Comparison of ENCODE assay signal across 19 mouse cellular contexts in genomic region chr4:138967485-138967884, GRCm38 (mm10). TPM values are rescaled to one million over a fixed set of nuclear protein-coding genes. Genes with fewer than 3 reads are reported as not detected.
DNase-seq lines count a peak whose midpoint lies in the region; ATAC-seq and TF ChIP-seq lines count a peak whose summit lies in the region.
"Had no signal": no experiment of that assay in that cellular context is flagged by ENCODE, and none has a peak within 500 bp of the region (broad histone marks: within the 10 kb centered on the region; RNA-seq: fewer than 3 reads in every experiment).

No protein-coding gene starts in this region.

- no peak for TF ChIP-seq CTCF in intestine, postnatal 0 days (IDR thresholded peaks at IDR 0.05; ENCODE audit: low read depth)
- TF ChIP-seq CTCF in stomach, postnatal 0 days (IDR thresholded peaks at IDR 0.05; ENCODE audit: low read depth): no peak

- H3K36me3 ChIP-seq in lung, embryonic 16.5 days (ENCODE audit: control insufficient read depth, insufficient read depth, low read length): no peaks in the 10 kb centered on the region
- no peaks in the 10 kb centered on the region for H3K36me3 ChIP-seq in intestine, postnatal 0 days (ENCODE audit: control insufficient read depth, insufficient read depth)
- no peaks in the 10 kb centered on the region for H3K36me3 ChIP-seq in stomach, postnatal 0 days (ENCODE audit: control insufficient read depth, insufficient read depth, low read length)
- H3K36me3 ChIP-seq in hindbrain, embryonic 11.5 days (ENCODE audit: control insufficient read depth, insufficient read depth, low read length): no peaks in the 10 kb centered on the region
- H3K36me3 ChIP-seq: forebrain, embryonic 12.5 days; heart, embryonic 13.5 days; limb, embryonic 10.5 days; midbrain, embryonic 12.5 days had no signal

- no peak for TF ChIP-seq EP300 in stomach, postnatal 0 days (optimal IDR thresholded peaks at IDR 0.05)

- no peak overlapping the region for H3K9ac ChIP-seq in lung, embryonic 16.5 days (ENCODE audit: low read length)
- H3K9ac ChIP-seq in intestine, postnatal 0 days (ENCODE audit: low read depth, low read length): peak overlapping the region; percentile 59
- peak overlapping the region; percentile 48; the same call in 1 of the 2 replicates for H3K9ac ChIP-seq in stomach, postnatal 0 days (ENCODE audit: low read length)
- no peak overlapping the region for H3K9ac ChIP-seq in hindbrain, embryonic 11.5 days (ENCODE audit: low read depth, low read length)
- H3K9ac ChIP-seq: forebrain, embryonic 12.5 days; heart, embryonic 13.5 days; liver, embryonic 14.5 days; midbrain, embryonic 12.5 days had no signal

- WGBS in lung, embryonic 16.5 days: 81% methylated on average over 15 of the region's 15 CpGs
- WGBS in intestine, postnatal 0 days: 38% methylated on average over 15 of the region's 15 CpGs
- 68% methylated on average over 15 of the region's 15 CpGs for WGBS in stomach, postnatal 0 days
- WGBS in hindbrain, embryonic 11.5 days: 89% methylated on average over 15 of the region's 15 CpGs

- DNase-seq in lung, postnatal 10 days: no peak
- DNase-seq in kidney, postnatal 10 days: peak; percentile 38
- DNase-seq in stomach, postnatal 0 days (ENCODE audit: low spot score): no peak
- DNase-seq in cerebellum, adult 9-11 months: no peak
- no peak for DNase-seq in hindbrain, embryonic 11.5 days (ENCODE audit: low spot score)
- DNase-seq: cerebellum, postnatal 14 days; embryo, embryonic 11 days; heart, postnatal 4 days; thymus, postnatal 14 days had no signal

- H3K4me1 ChIP-seq in lung, embryonic 16.5 days (replicated peaks; ENCODE audit: control insufficient read depth, insufficient read depth, low read length): peaks cover 16% of the 10 kb centered on the region
- H3K4me1 ChIP-seq in intestine, postnatal 0 days (replicated peaks; ENCODE audit: control insufficient read depth, insufficient read depth, low read length): peaks cover 6% of the 10 kb centered on the region
- H3K4me1 ChIP-seq in stomach, postnatal 0 days (replicated peaks; ENCODE audit: control insufficient read depth, insufficient read depth): no peaks in the 10 kb centered on the region
- H3K4me1 ChIP-seq in hindbrain, embryonic 11.5 days (replicated peaks; ENCODE audit: control insufficient read depth, insufficient read depth, low read length): no peaks in the 10 kb centered on the region

- H3K4me2 ChIP-seq in lung, embryonic 16.5 days (ENCODE audit: low read depth, low read length): no peak overlapping the region
- H3K4me2 ChIP-seq in intestine, postnatal 0 days (replicated peaks; ENCODE audit: low read depth): peak overlapping the region; percentile 68
- H3K4me2 ChIP-seq in stomach, postnatal 0 days (replicated peaks; ENCODE audit: low read depth): peak overlapping the region; percentile 57
- H3K4me2 ChIP-seq in hindbrain, embryonic 11.5 days (replicated peaks; ENCODE audit: low read depth, low read length): no peak overlapping the region
- H3K4me2 ChIP-seq: forebrain, embryonic 12.5 days; heart, embryonic 13.5 days; midbrain, embryonic 12.5 days had no signal

- H3K9me3 ChIP-seq in lung, embryonic 16.5 days (ENCODE audit: control insufficient read depth, low read length): no peaks in the 10 kb centered on the region
- no peaks in the 10 kb centered on the region for H3K9me3 ChIP-seq in intestine, postnatal 0 days (ENCODE audit: control insufficient read depth)
- no peaks in the 10 kb centered on the region for H3K9me3 ChIP-seq in stomach, postnatal 0 days (ENCODE audit: control insufficient read depth, low read length)
- H3K9me3 ChIP-seq in hindbrain, embryonic 11.5 days (ENCODE audit: control insufficient read depth, low read length): no peaks in the 10 kb centered on the region
- H3K9me3 ChIP-seq: forebrain, embryonic 12.5 days; heart, embryonic 13.5 days; limb, embryonic 10.5 days; midbrain, embryonic 12.5 days had no signal

- ATAC-seq in lung, embryonic 16.5 days (ENCODE audit: low read depth): no peak
- no peak for ATAC-seq in intestine, postnatal 0 days
- no peak for ATAC-seq in stomach, postnatal 0 days (ENCODE audit: low FRiP score, low TSS enrichment)
- ATAC-seq in hindbrain, embryonic 11.5 days (ENCODE audit: low FRiP score): no peak
- ATAC-seq: hindbrain, postnatal 0 days had no signal

- no peaks in the 10 kb centered on the region for H3K27me3 ChIP-seq in lung, embryonic 16.5 days (ENCODE audit: control insufficient read depth, insufficient read depth, low read depth, low read length)
- H3K27me3 ChIP-seq in intestine, postnatal 0 days (replicated peaks; ENCODE audit: control insufficient read depth, insufficient read depth, low read length): no peaks in the 10 kb centered on the region
- no peaks in the 10 kb centered on the region for H3K27me3 ChIP-seq in stomach, postnatal 0 days (ENCODE audit: control insufficient read depth, insufficient read depth, low read length)
- no peaks in the 10 kb centered on the region for H3K27me3 ChIP-seq in hindbrain, embryonic 11.5 days (ENCODE audit: control insufficient read depth, insufficient read depth, low read length)
- H3K27me3 ChIP-seq: forebrain, embryonic 12.5 days; heart, embryonic 13.5 days had no signal

- H3K4me3 ChIP-seq in lung, embryonic 16.5 days (ENCODE audit: low read length): peak overlapping the region; percentile 4; the same call in 1 of the 2 replicates
- peak overlapping the region; percentile 55 for H3K4me3 ChIP-seq in intestine, postnatal 0 days (ENCODE audit: low read depth, low read length)
- peak overlapping the region; percentile 27 for H3K4me3 ChIP-seq in stomach, postnatal 0 days (ENCODE audit: low read depth, low read length)
- H3K4me3 ChIP-seq in hindbrain, embryonic 11.5 days (ENCODE audit: low read depth, low read length): no peak overlapping the region
- H3K4me3 ChIP-seq: forebrain, embryonic 12.5 days; heart, embryonic 13.5 days; limb, embryonic 10.5 days; midbrain, embryonic 12.5 days; myocyte had no signal

- no peak overlapping the region for H3K27ac ChIP-seq in lung, embryonic 16.5 days (ENCODE audit: low read length)
- H3K27ac ChIP-seq in intestine, postnatal 0 days (ENCODE audit: low read depth, low read length): peak overlapping the region; percentile 89
- peak overlapping the region; percentile 78 for H3K27ac ChIP-seq in stomach, postnatal 0 days (replicated peaks)
- no peak overlapping the region for H3K27ac ChIP-seq in hindbrain, embryonic 11.5 days (ENCODE audit: low read depth, low read length)
- H3K27ac ChIP-seq: forebrain, embryonic 12.5 days; heart, embryonic 13.5 days; hindbrain, postnatal 0 days; limb, embryonic 10.5 days; liver, embryonic 14.5 days; macrophage; midbrain, embryonic 12.5 days had no signal

RNA-seq across cellular contexts. Expression of gene Rnf186, which starts 0.6 kb away (rescaled TPM):
- polyA plus RNA-seq in lung, embryonic 16.5 days (2015; fragmentation: Nextera tagmentation; extraction: Ambion mirVana): 4.0 and 5.9 TPM in 2 replicates
- 65.2 and 70.7 TPM in 2 replicates for polyA plus RNA-seq in intestine, postnatal 0 days (2015; fragmentation: Nextera tagmentation; extraction: Ambion mirVana)
- 17.6 and 24.8 TPM in 2 replicates for polyA plus RNA-seq in stomach, postnatal 0 days (2015; fragmentation: Nextera tagmentation; extraction: Ambion mirVana)
- polyA plus RNA-seq in hindbrain, embryonic 11.5 days (2014; fragmentation: Nextera tagmentation; extraction: Ambion mirVana): not detected in 2 replicates
- polyA plus RNA-seq: forebrain, embryonic 12.5 days; heart, embryonic 13.5 days; hindbrain, postnatal 0 days; limb, embryonic 10.5 days; macrophage; midbrain, embryonic 12.5 days; myocyte had no signal

RNA-seq across cellular contexts. Expression of gene Tmco4, which starts 5.2 kb away (rescaled TPM):
- polyA plus RNA-seq in lung, embryonic 16.5 days (2015; fragmentation: Nextera tagmentation; extraction: Ambion mirVana): 6.3 and 6.8 TPM in 2 replicates
- polyA plus RNA-seq in intestine, postnatal 0 days (2015; fragmentation: Nextera tagmentation; extraction: Ambion mirVana): 11.0 and 12.2 TPM in 2 replicates
- polyA plus RNA-seq in stomach, postnatal 0 days (2015; fragmentation: Nextera tagmentation; extraction: Ambion mirVana): 10.3 and 10.8 TPM in 2 replicates
- 0.61 and 1.3 TPM in 2 replicates for polyA plus RNA-seq in hindbrain, embryonic 11.5 days (2014; fragmentation: Nextera tagmentation; extraction: Ambion mirVana)

RNA-seq across cellular contexts. Expression of gene Otud3, which starts 53.7 kb away (rescaled TPM):
- 3.1 TPM in 2 replicates for polyA plus RNA-seq in lung, embryonic 16.5 days (2015; fragmentation: Nextera tagmentation; extraction: Ambion mirVana)
- 3.5 and 3.6 TPM in 2 replicates for polyA plus RNA-seq in intestine, postnatal 0 days (2015; fragmentation: Nextera tagmentation; extraction: Ambion mirVana)
- polyA plus RNA-seq in stomach, postnatal 0 days (2015; fragmentation: Nextera tagmentation; extraction: Ambion mirVana): 2.4 and 2.6 TPM in 2 replicates
- 3.1 and 3.5 TPM in 2 replicates for polyA plus RNA-seq in hindbrain, embryonic 11.5 days (2014; fragmentation: Nextera tagmentation; extraction: Ambion mirVana)

Comparison
In these comparisons a context has a peak if more than half of its experiments do, and no peak if none do; other contexts are left out.
1. H3K27ac ChIP-seq: peak in intestine, postnatal 0 days (single experiment) and stomach, postnatal 0 days (single experiment); none in lung, embryonic 16.5 days (single experiment) and hindbrain, embryonic 11.5 days (single experiment).
2. H3K4me2 ChIP-seq: peak in intestine, postnatal 0 days (single experiment) and stomach, postnatal 0 days (single experiment); none in lung, embryonic 16.5 days (single experiment) and hindbrain, embryonic 11.5 days (single experiment).
3. H3K9ac ChIP-seq: peak in intestine, postnatal 0 days (single experiment) and stomach, postnatal 0 days (single experiment); none in lung, embryonic 16.5 days (single experiment) and hindbrain, embryonic 11.5 days (single experiment).